28 mouse cellular contexts compared by ENCODE assay signal in genomic region chr17:80515956-80516355, GRCm38 (mm10). TPM values are rescaled to one million over a fixed set of nuclear protein-coding genes. Genes with fewer than 3 reads are reported as not detected.
DNase-seq lines count a peak whose midpoint lies in the region; ATAC-seq and TF ChIP-seq lines count a peak whose summit lies in the region.
"Had no signal": no experiment of that assay in that cellular context is flagged by ENCODE, and none has a peak within 500 bp of the region (broad histone marks: within the 10 kb centered on the region; RNA-seq: fewer than 3 reads in every experiment).

No protein-coding gene starts in this region.

- H3K4me1 ChIP-seq in intestine, embryonic 16.5 days (ENCODE audit: control insufficient read depth, insufficient read depth, low read length): no peaks in the 10 kb centered on the region
- H3K4me1 ChIP-seq in intestine, embryonic 15.5 days (replicated peaks): no peaks in the 10 kb centered on the region
- H3K4me1 ChIP-seq: forebrain, embryonic 13.5 days; hindbrain, embryonic 10.5 days; hindbrain, embryonic 15.5 days; limb, embryonic 13.5 days; stomach, embryonic 15.5 days had no signal

- ATAC-seq in intestine, embryonic 16.5 days: 0 out of 2 replicates have a peak, but pooled peaks have one; percentile 19
- ATAC-seq in intestine, embryonic 15.5 days: no peak
- ATAC-seq: forebrain, embryonic 13.5 days; inflammation-experienced regulatory T-cells, adult 6 months; midbrain, embryonic 16.5 days had no signal

- H3K4me2 ChIP-seq in intestine, embryonic 16.5 days (ENCODE audit: low read depth, low read length): no peak overlapping the region
- H3K4me2 ChIP-seq in intestine, embryonic 15.5 days (replicated peaks): no peak overlapping the region
- H3K4me2 ChIP-seq: forebrain, embryonic 13.5 days; heart, embryonic 13.5 days; hindbrain, embryonic 15.5 days; limb, embryonic 13.5 days; lung, embryonic 14.5 days; stomach, embryonic 15.5 days had no signal

- H3K27ac ChIP-seq in intestine, embryonic 16.5 days (ENCODE audit: low read length): no peak overlapping the region
- no peak overlapping the region for H3K27ac ChIP-seq in intestine, embryonic 15.5 days
- H3K27ac ChIP-seq in left cerebral cortex, adult 2 months: no peak overlapping the region
- H3K27ac ChIP-seq: forebrain, embryonic 13.5 days; heart, adult 2 months; heart, embryonic 13.5 days; hindbrain, embryonic 10.5 days; hindbrain, embryonic 15.5 days; limb, embryonic 13.5 days; liver, embryonic 14.5 days; stomach, embryonic 15.5 days had no signal

- no peaks in the 10 kb centered on the region for H3K27me3 ChIP-seq in intestine, embryonic 16.5 days (replicated peaks; ENCODE audit: control insufficient read depth, insufficient read depth, low read length)
- H3K27me3 ChIP-seq in intestine, embryonic 15.5 days (replicated peaks): no peaks in the 10 kb centered on the region
- H3K27me3 ChIP-seq: forebrain, embryonic 13.5 days; heart, embryonic 13.5 days; hindbrain, embryonic 15.5 days; limb, embryonic 13.5 days; stomach, embryonic 15.5 days had no signal

- DNase-seq in kidney, adult 9 months: peak; percentile 66
- no peak for DNase-seq in kidney, postnatal 4 days
- DNase-seq in adipocyte (ENCODE audit: low spot score): peak; percentile 33
- peak; percentile 13 for DNase-seq in adrenal gland, postnatal 25 days
- no peak for DNase-seq in left cerebral cortex, adult 2 months (ENCODE audit: extremely low spot score in 1 of 2, low spot score in 2 of 2)
- DNase-seq in heart, postnatal 4 days: no peak
- DNase-seq: B cell, adult 2 months; cerebellum, adult 11 months; cerebellum, adult 9-10 months; cerebellum, postnatal 36 days; gastrocnemius, postnatal 36 days; heart, adult 2 months; heart, postnatal 10 days; layer of hippocampus, adult 9-11 months; lung, embryonic 14.5 days; lung, postnatal 14 days; right cerebral cortex, postnatal 25 days had no signal

- intact Hi-C loops in left cerebral cortex, adult 2 months (cut with DNase I): no loop called here

- WGBS in intestine, embryonic 16.5 days: 84% methylated on average over 9 of the region's 9 CpGs
- 85% methylated on average over 9 of the region's 9 CpGs for WGBS in intestine, embryonic 15.5 days

- H3K9me3 ChIP-seq in intestine, embryonic 16.5 days (ENCODE audit: control insufficient read depth, low read length): no peaks in the 10 kb centered on the region
- H3K9me3 ChIP-seq in intestine, embryonic 15.5 days: no peaks in the 10 kb centered on the region
- H3K9me3 ChIP-seq: forebrain, embryonic 13.5 days; hindbrain, embryonic 10.5 days; hindbrain, embryonic 15.5 days; limb, embryonic 13.5 days; stomach, embryonic 15.5 days had no signal

- no peak for TF ChIP-seq CTCF in left cerebral cortex, adult 2 months (IDR thresholded peaks at IDR 0.05)

- no peaks in the 10 kb centered on the region for H3K36me3 ChIP-seq in intestine, embryonic 16.5 days (ENCODE audit: control insufficient read depth, insufficient read depth, low read length)
- H3K36me3 ChIP-seq in intestine, embryonic 15.5 days: no peaks in the 10 kb centered on the region
- H3K36me3 ChIP-seq: heart, embryonic 13.5 days; hindbrain, embryonic 10.5 days; hindbrain, embryonic 15.5 days; limb, embryonic 13.5 days; stomach, embryonic 15.5 days had no signal

- no peak overlapping the region for H3K9ac ChIP-seq in intestine, embryonic 16.5 days (ENCODE audit: low read depth, low read length)
- no peak overlapping the region for H3K9ac ChIP-seq in intestine, embryonic 15.5 days
- H3K9ac ChIP-seq: forebrain, embryonic 13.5 days; heart, embryonic 13.5 days; hindbrain, embryonic 15.5 days; limb, embryonic 13.5 days; liver, embryonic 14.5 days; lung, embryonic 14.5 days; stomach, embryonic 15.5 days had no signal

- no peak overlapping the region for H3K4me3 ChIP-seq in intestine, embryonic 16.5 days (ENCODE audit: low read length)
- H3K4me3 ChIP-seq in intestine, embryonic 15.5 days (replicated peaks): no peak overlapping the region
- no peak overlapping the region for H3K4me3 ChIP-seq in left cerebral cortex, adult 2 months
- H3K4me3 ChIP-seq: forebrain, embryonic 13.5 days; heart, adult 2 months; heart, embryonic 13.5 days; hindbrain, embryonic 10.5 days; hindbrain, embryonic 15.5 days; limb, embryonic 13.5 days; stomach, embryonic 15.5 days had no signal

RNA-seq across cellular contexts. Expression of gene Sos1, which starts 35.7 kb away (rescaled TPM):
- polyA plus RNA-seq in intestine, embryonic 16.5 days (2015; fragmentation: Nextera tagmentation; extraction: Ambion mirVana): 2.7 TPM in 2 replicates
- 4.7 and 4.9 TPM in 2 replicates for polyA plus RNA-seq in intestine, embryonic 15.5 days (2015; fragmentation: Nextera tagmentation; extraction: Ambion mirVana)
- total RNA-seq in adrenal gland, postnatal 25 days (2021): 30.3 and 30.9 TPM in 2 replicates
- total RNA-seq in left cerebral cortex, adult 2 months (2021): 10 to 100 TPM; 33.0 to 36.6 TPM
- 10 to 100 TPM; 17.7 to 18.0 TPM for total RNA-seq in heart, postnatal 4 days (2021)

Comparison
In these comparisons a context has a peak if more than half of its experiments do, and no peak if none do; other contexts are left out.
1. DNase-seq: peak in kidney, adult 9 months (single experiment), adipocyte (single experiment) and adrenal gland, postnatal 25 days (single experiment); none in kidney, postnatal 4 days (0 of 2), left cerebral cortex, adult 2 months (0 of 2) and heart, postnatal 4 days (single experiment).